Mouse (Mus musculus) heart, embryonic 12.5 days (tissue): ENCODE data around the gene Aldh3b1. TPM values are rescaled to one million over a fixed set of nuclear protein-coding genes. Genes with fewer than 3 reads are reported as not detected.
"Not testable (repeated sequence)": the region's sequence is repeated elsewhere in the genome, so short reads cannot be mapped to it uniquely, and the experiment has no call there.

Experiments
- ATAC-seq: fragments of 200-750 bp; cut with Nextera tagmentation; 2 replicates; pipeline ENCODE4 v1.8.0; 2017; ENCODE audit warnings: moderate TSS enrichment, moderate library complexity; ENCODE audit not compliant: insufficient number of reproducible peaks, low FRiP score
- H3K27ac ChIP-seq: fragments of 300-500 bp; sonication (generic); 2 replicates; pipeline ENCODE4 v1.5.1; 2016; ENCODE audit warnings: mild to moderate bottlenecking, moderate library complexity; ENCODE audit not compliant: poor library complexity, severe bottlenecking
- H3K27me3 ChIP-seq: fragments of 300-500 bp; sonication (generic); replicated peaks from 2 replicates; pipeline ENCODE4 v1.6.1; 2016; ENCODE audit warnings: mild to moderate bottlenecking, moderate library complexity
- H3K36me3 ChIP-seq: fragments of 300-500 bp; sonication (generic); 2 replicates; pipeline ENCODE4 v1.6.1; 2016; ENCODE audit warnings: mild to moderate bottlenecking, moderate library complexity
- H3K4me1 ChIP-seq: fragments of 300-500 bp; sonication (generic); replicated peaks from 2 replicates; pipeline ENCODE4 v1.6.1; 2016; ENCODE audit warnings: mild to moderate bottlenecking
- H3K4me2 ChIP-seq: fragments of 300-500 bp; sonication (generic); 2 replicates; pipeline ENCODE4 v1.6.1; 2016; ENCODE audit warnings: mild to moderate bottlenecking, moderate library complexity
- H3K4me3 ChIP-seq: fragments of 300-500 bp; sonication (generic); 2 replicates; pipeline ENCODE4 v1.5.1; 2016; ENCODE audit warnings: mild to moderate bottlenecking
- H3K9ac ChIP-seq: fragments of 300-500 bp; sonication (generic); 2 replicates; pipeline ENCODE4 v1.6.1; 2016; ENCODE audit warnings: mild to moderate bottlenecking, moderate library complexity
- H3K9me3 ChIP-seq: fragments of 300-500 bp; sonication (generic); replicated peaks from 2 replicates; pipeline ENCODE4 v1.6.1; 2016; ENCODE audit warnings: mild to moderate bottlenecking, moderate library complexity
- WGBS: fragments of 180-500 bp; shearing (Covaris S2); methylation state at CpG from one replicate; pipeline ENCODE4 v1.1.7; 2016; 5-methylcytosine and 5-hydroxymethylcytosine counted together
- polyA plus RNA-seq: library from polyadenylated mRNA; unstranded; fragments of >200 nt; fragmentation: Nextera tagmentation; extraction: Ambion mirVana; gene quantifications from 2 replicates; pipeline ENCODE4 v1.2.1, GENCODE M21; 2016

The Aldh3b1 gene
- polyA plus RNA-seq = 2.0 and 2.3 TPM in 2 replicates

GRCm38 (mm10) chr19:3929211-3929941 lies at the start of gene Aldh3b1:
Aldh3b1 (minus strand) TSS chr19:3929808.
- H3K4me2 ChIP-seq = peak within 1 kb of the TSS; percentile 5; the same call in 1 of the 2 replicates
- H3K9ac ChIP-seq = no peak within 1 kb of the TSS
- peak within 1 kb of the TSS; percentile 53 for H3K27ac ChIP-seq
- H3K4me3 ChIP-seq = no peak within 1 kb of the TSS
- 38% methylated on average over 12 of the region's 12 CpGs for WGBS
- no peaks in the 10 kb centered on the region for H3K9me3 ChIP-seq
- H3K27me3 ChIP-seq = 0 out of 2 replicates have a peak, but pooled peaks cover 2% of the 10 kb centered on the region
- peak; percentile 78 for ATAC-seq
- no peaks in the 10 kb centered on the region for H3K36me3 ChIP-seq
- peaks cover 28% of the 10 kb centered on the region for H3K4me1 ChIP-seq

- Histone ChIP-seq H3K9me3 (no peaks in the 10 kb centered on the region; the same call in 1 of the 2 replicates), H3K4me3 (no peak overlapping the region), H3K4me2 (no peak overlapping the region), H3K4me1 (no peaks in the 10 kb centered on the region), H3K27me3 (peaks cover 27% of the 10 kb centered on the region), H3K27ac (no peak overlapping the region), H3K9ac (no peak overlapping the region), H3K36me3 (no peaks in the 10 kb centered on the region)
- 73% methylated on average over 2 of the region's 2 CpGs for WGBS
- ATAC-seq = no peak
These were observed 46.3 kb upstream of the Aldh3b1 start for GRCm38 (mm10) chr19:3975866-3976265.

DNA sequence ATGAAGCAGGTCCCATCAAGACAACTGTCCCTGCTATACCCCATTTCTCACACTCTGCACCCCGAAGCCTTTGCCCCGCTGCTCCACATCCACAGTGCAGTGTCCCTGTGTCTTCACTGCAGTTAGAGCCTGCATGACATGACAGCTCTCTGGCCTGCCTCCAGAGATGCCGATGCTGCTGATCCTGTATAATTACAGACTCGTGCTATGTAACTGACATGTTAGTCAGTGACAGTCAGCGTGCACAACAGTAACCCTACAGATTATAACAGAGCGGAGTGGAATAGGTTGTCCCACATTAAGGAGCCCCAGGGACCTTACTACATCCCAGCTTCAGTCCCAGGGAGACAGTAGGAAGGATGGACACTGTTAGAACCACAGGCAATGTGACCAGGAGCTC lies 45.0 kb upstream of the Aldh3b1 start:
- not testable (repeated sequence) for H3K4me3 ChIP-seq, H3K4me1 ChIP-seq, ATAC-seq, H3K36me3 ChIP-seq, H3K9me3 ChIP-seq, H3K27ac ChIP-seq, H3K9ac ChIP-seq, H3K4me2 ChIP-seq
- 81% methylated on average over 6 of the region's 6 CpGs for WGBS
- peaks cover 39% of the 10 kb centered on the region for H3K27me3 ChIP-seq

DNA sequence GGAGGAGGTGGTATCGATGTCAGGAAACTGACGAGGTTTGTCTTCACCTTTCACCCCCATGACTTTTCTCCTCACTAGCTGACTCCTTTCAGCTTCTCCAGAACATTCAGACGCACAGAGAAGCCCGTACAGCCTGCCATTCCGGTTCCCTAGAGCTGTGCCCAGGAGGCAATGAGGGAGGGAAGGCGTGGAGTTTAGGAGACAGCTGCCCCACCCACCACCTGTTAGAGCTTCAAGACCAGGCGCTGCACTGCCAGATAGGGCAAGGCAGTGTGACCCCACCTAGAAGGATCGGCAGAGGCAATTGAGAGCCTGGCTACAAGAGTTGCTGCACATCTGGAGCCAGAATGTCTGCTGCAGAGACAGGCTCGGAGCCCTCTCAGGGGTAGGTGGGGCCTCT lies 42.6 kb upstream of the Aldh3b1 start, which contains the start of gene Aldh3b2:
Aldh3b2 (plus strand) TSS at position 100 of the 400 bp plus-strand sequence.
- Histone ChIP-seq H3K4me1 (peaks cover 16% of the 10 kb centered on the region), H3K27ac (no peak within 1 kb of the TSS), H3K4me2 (no peak within 1 kb of the TSS), H3K9me3 (no peaks in the 10 kb centered on the region), H3K27me3 (peaks cover 44% of the 10 kb centered on the region), H3K9ac (no peak within 1 kb of the TSS), H3K36me3 (no peaks in the 10 kb centered on the region), H3K4me3 (no peak within 1 kb of the TSS)
- WGBS = 42% methylated on average over 9 of the region's 9 CpGs
- no peak for ATAC-seq

GRCm38 (mm10) chr19:3967258-3967657 lies 37.6 kb upstream of the Aldh3b1 start:
- no peaks in the 10 kb centered on the region for H3K36me3 ChIP-seq
- WGBS = 29% methylated on average over 3 of the region's 3 CpGs
- no peak overlapping the region for H3K9ac ChIP-seq
- no peaks in the 10 kb centered on the region for H3K9me3 ChIP-seq
- H3K4me3 ChIP-seq = no peak overlapping the region
- no peak overlapping the region for H3K27ac ChIP-seq
- H3K4me1 ChIP-seq = peaks cover 19% of the 10 kb centered on the region
- H3K4me2 ChIP-seq = no peak overlapping the region
- H3K27me3 ChIP-seq = peaks cover 22% of the 10 kb centered on the region
- no peak for ATAC-seq

DNA sequence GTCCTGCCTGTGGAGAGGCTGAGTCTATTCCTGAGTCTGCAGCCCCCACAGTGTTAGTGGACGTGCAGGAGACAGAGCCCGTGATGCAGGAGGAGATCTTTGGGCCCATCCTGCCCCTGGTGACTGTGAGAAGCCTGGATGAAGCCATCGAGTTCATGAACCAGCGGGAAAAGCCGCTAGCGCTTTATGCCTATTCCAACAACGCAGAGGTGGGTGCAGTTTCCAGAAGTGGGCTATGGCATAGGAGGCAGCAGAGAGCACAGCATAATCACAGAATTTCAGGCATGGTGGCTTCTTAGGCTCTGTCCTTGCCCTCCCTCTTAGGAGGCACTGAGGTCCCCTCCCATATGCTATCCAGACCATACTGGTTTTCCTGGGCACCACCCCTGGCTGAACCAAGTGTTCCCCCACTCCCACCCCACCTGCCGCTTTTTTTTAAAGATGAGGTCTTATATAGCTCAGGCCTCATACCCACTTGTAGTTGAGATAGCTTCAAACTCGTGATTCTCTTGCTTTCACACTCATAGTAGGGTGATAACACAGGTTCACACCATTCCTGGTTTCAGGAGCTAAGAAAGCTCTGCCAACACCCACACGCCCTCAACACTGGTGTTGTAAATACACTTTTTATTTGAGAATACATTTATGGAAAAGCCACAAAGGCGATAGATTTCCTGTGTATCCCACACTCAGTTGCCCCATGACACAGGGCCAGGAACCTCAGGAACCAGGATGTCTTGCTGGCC lies 36.9 kb upstream of the Aldh3b1 start:
- Histone ChIP-seq H3K4me3 (no peak overlapping the region), H3K36me3 (no peaks in the 10 kb centered on the region), H3K27me3 (peaks cover 17% of the 10 kb centered on the region), H3K4me1 (peaks cover 19% of the 10 kb centered on the region), H3K4me2 (no peak overlapping the region), H3K9me3 (no peaks in the 10 kb centered on the region), H3K9ac (no peak overlapping the region), H3K27ac (no peak overlapping the region)
- WGBS = 64% methylated on average over 11 of the region's 11 CpGs
- ATAC-seq = no peak

DNA sequence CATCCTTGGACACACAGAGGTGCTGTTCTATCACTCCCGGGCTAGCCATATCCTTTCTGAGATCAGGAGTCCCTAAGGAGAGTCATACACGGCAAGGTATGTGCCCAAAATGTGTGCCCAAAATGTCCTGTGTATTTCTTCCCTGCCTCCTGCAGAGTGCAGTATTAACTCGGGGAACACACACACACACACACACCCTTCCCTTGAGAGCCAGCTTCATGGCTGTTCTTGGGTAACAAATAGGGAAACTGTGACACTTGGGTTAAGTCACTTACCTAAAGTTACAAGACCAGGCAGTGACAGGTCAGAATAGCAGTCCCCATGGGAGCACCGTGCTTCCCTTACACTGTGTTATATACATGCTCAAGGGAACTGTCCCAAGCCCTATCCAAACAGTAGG lies 34.4 kb upstream of the Aldh3b1 start:
- H3K9me3 ChIP-seq = no peaks in the 10 kb centered on the region; the same call in 1 of the 2 replicates
- no peak overlapping the region for H3K4me2 ChIP-seq
- H3K27me3 ChIP-seq = no peaks in the 10 kb centered on the region
- no peak overlapping the region for H3K9ac ChIP-seq
- WGBS = 67% methylated on average over 4 of the region's 4 CpGs
- H3K36me3 ChIP-seq = no peaks in the 10 kb centered on the region
- H3K4me1 ChIP-seq = peaks cover 17% of the 10 kb centered on the region
- H3K4me3 ChIP-seq = no peak overlapping the region
- no peak for ATAC-seq
- H3K27ac ChIP-seq = no peak overlapping the region

GRCm38 (mm10) chr19:3962469-3962868 lies 32.9 kb upstream of the Aldh3b1 start:
- WGBS = 18% methylated on average over 2 of the region's 2 CpGs
- Histone ChIP-seq H3K4me2 (no peak overlapping the region), H3K36me3 (no peaks in the 10 kb centered on the region), H3K27ac (no peak overlapping the region), H3K9ac (no peak overlapping the region), H3K9me3 (no peaks in the 10 kb centered on the region; the same call in 1 of the 2 replicates), H3K4me1 (peaks cover 5% of the 10 kb centered on the region), H3K27me3 (no peaks in the 10 kb centered on the region), H3K4me3 (no peak overlapping the region)
- no peak for ATAC-seq

DNA sequence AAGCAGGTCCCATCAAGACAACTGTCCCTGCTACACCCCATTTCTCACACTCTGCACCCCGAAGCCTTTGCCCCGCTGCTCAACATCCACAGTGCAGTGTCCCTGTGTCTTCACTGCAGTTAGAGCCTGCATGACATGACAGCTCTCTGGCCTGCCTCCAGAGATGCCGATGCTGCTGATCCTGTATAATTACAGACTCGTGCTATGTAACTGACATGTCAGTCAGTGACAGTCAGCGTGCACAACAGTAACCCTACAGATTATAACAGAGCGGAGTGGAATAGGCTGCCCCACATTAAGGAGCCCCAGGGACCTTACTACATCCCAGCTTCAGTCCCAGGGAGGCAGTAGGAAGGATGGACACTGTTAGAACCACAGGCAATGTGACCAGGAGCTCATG lies 32.2 kb upstream of the Aldh3b1 start:
- H3K27ac ChIP-seq, ATAC-seq, H3K36me3 ChIP-seq, H3K9ac ChIP-seq, H3K4me2 ChIP-seq, H3K27me3 ChIP-seq, H3K4me1 ChIP-seq, H3K4me3 ChIP-seq, H3K9me3 ChIP-seq: not testable (repeated sequence)
- 76% methylated on average over 6 of the region's 6 CpGs for WGBS

- Histone ChIP-seq H3K9me3 (no peaks in the 10 kb centered on the region; the same call in 1 of the 2 replicates), H3K27me3 (0 out of 2 replicates have a peak, but pooled peaks cover 9% of the 10 kb centered on the region), H3K4me1 (peaks cover 8% of the 10 kb centered on the region), H3K4me3 (no peak overlapping the region), H3K9ac (no peak overlapping the region), H3K36me3 (no peaks in the 10 kb centered on the region), H3K27ac (no peak overlapping the region), H3K4me2 (no peak overlapping the region)
- ATAC-seq = no peak
- WGBS = 85% methylated on average over 5 of the region's 5 CpGs
These were observed 30.6 kb upstream of the Aldh3b1 start for GRCm38 (mm10) chr19:3960211-3960610.

GRCm38 (mm10) chr19:3959030-3959429 lies 29.4 kb upstream of the Aldh3b1 start:
- no peak for ATAC-seq
- Histone ChIP-seq H3K9me3 (no peaks in the 10 kb centered on the region; the same call in 1 of the 2 replicates), H3K9ac (no peak overlapping the region), H3K27me3 (0 out of 2 replicates have a peak, but pooled peaks cover 9% of the 10 kb centered on the region), H3K4me3 (no peak overlapping the region), H3K4me2 (no peak overlapping the region), H3K27ac (no peak overlapping the region), H3K36me3 (no peaks in the 10 kb centered on the region), H3K4me1 (peaks cover 8% of the 10 kb centered on the region)
